9 mouse cellular contexts compared by ENCODE assay signal in genomic region chr11:55158785-55159359, GRCm38 (mm10). TPM values are rescaled to one million over a fixed set of nuclear protein-coding genes. Genes with fewer than 3 reads are reported as not detected.
DNase-seq lines count a peak whose midpoint lies in the region; ATAC-seq lines count a peak whose summit lies in the region.
"Had no signal": no experiment of that assay in that cellular context is flagged by ENCODE, and none has a peak within 500 bp of the region (broad histone marks: within the 10 kb centered on the region; RNA-seq: fewer than 3 reads in every experiment).

No protein-coding gene starts in this region.

- H3K27ac ChIP-seq in heart, embryonic 11.5 days (ENCODE audit: low read depth, low read length) = no peak overlapping the region
- no peak overlapping the region for H3K27ac ChIP-seq in forebrain, embryonic 14.5 days (ENCODE audit: low read depth, low read length)
- H3K27ac ChIP-seq in hindbrain, embryonic 16.5 days (ENCODE audit: low read depth, low read length) = no peak overlapping the region

- H3K9ac ChIP-seq in heart, embryonic 11.5 days (ENCODE audit: low read depth, low read length) = no peak overlapping the region
- no peak overlapping the region for H3K9ac ChIP-seq in forebrain, embryonic 14.5 days (ENCODE audit: low read length)
- H3K9ac ChIP-seq in hindbrain, embryonic 16.5 days (ENCODE audit: low read depth, low read length) = no peak overlapping the region

- no peak overlapping the region for H3K4me3 ChIP-seq in heart, embryonic 11.5 days (ENCODE audit: low read depth, low read length)
- H3K4me3 ChIP-seq in forebrain, embryonic 14.5 days (ENCODE audit: low read depth, low read length) = no peak overlapping the region
- H3K4me3 ChIP-seq in hindbrain, embryonic 16.5 days (ENCODE audit: low read length) = no peak overlapping the region

- peaks cover 5% of the 10 kb centered on the region; the same call in 1 of the 2 replicates for H3K4me1 ChIP-seq in heart, embryonic 11.5 days (ENCODE audit: control insufficient read depth, insufficient read depth, low read length)
- H3K4me1 ChIP-seq in forebrain, embryonic 14.5 days (ENCODE audit: control insufficient read depth, insufficient read depth, low read length) = no peaks in the 10 kb centered on the region
- H3K4me1 ChIP-seq in hindbrain, embryonic 16.5 days (ENCODE audit: control insufficient read depth, insufficient read depth, low read depth, low read length) = no peaks in the 10 kb centered on the region

- ATAC-seq in heart, embryonic 11.5 days (replicated peaks; ENCODE audit: insufficient number of reproducible peaks, low FRiP score, low TSS enrichment) = no peak
- no peak for ATAC-seq in forebrain, embryonic 14.5 days
- ATAC-seq in hindbrain, embryonic 16.5 days = 0 out of 2 replicates have a peak, but pooled peaks have one; percentile 48
- peak; percentile 67 for ATAC-seq in megakaryocyte-erythroid progenitor cell, adult 5-6 weeks (replicated peaks; ENCODE audit: low FRiP score, low TSS enrichment, poor library complexity, severe bottlenecking)

- H3K36me3 ChIP-seq in heart, embryonic 11.5 days (ENCODE audit: control insufficient read depth, insufficient read depth, low read length) = no peaks in the 10 kb centered on the region
- H3K36me3 ChIP-seq in forebrain, embryonic 14.5 days (ENCODE audit: control insufficient read depth, insufficient read depth, low read length) = no peaks in the 10 kb centered on the region
- H3K36me3 ChIP-seq in hindbrain, embryonic 16.5 days (ENCODE audit: control insufficient read depth, insufficient read depth, low read length) = no peaks in the 10 kb centered on the region

- no peak overlapping the region for H3K4me2 ChIP-seq in heart, embryonic 11.5 days
- H3K4me2 ChIP-seq in forebrain, embryonic 14.5 days (ENCODE audit: low read length) = no peak overlapping the region
- H3K4me2 ChIP-seq in hindbrain, embryonic 16.5 days (ENCODE audit: low read length) = no peak overlapping the region

- H3K9me3 ChIP-seq in heart, embryonic 11.5 days (replicated peaks; ENCODE audit: control insufficient read depth, low read length) = no peaks in the 10 kb centered on the region
- no peaks in the 10 kb centered on the region for H3K9me3 ChIP-seq in forebrain, embryonic 14.5 days (replicated peaks; ENCODE audit: control insufficient read depth, low read length)
- no peaks in the 10 kb centered on the region for H3K9me3 ChIP-seq in hindbrain, embryonic 16.5 days (ENCODE audit: control insufficient read depth, low read length)

- no peaks in the 10 kb centered on the region for H3K27me3 ChIP-seq in heart, embryonic 11.5 days (ENCODE audit: control insufficient read depth, insufficient read depth, low read length)
- no peaks in the 10 kb centered on the region for H3K27me3 ChIP-seq in forebrain, embryonic 14.5 days (replicated peaks; ENCODE audit: control insufficient read depth, insufficient read depth, low read length)
- H3K27me3 ChIP-seq in hindbrain, embryonic 16.5 days (replicated peaks; ENCODE audit: control insufficient read depth, insufficient read depth, low read length) = no peaks in the 10 kb centered on the region

- DNase-seq in heart, adult 18-20 months = peak; percentile 71 to 89
- DNase-seq in brain, adult 2 months (ENCODE audit: low read depth, low spot score) = peak; percentile 86
- DNase-seq in forebrain, embryonic 14.5 days (ENCODE audit: low spot score) = peak; percentile 74
- peak; percentile 71 to 76 for DNase-seq in layer of hippocampus, postnatal 36 days
- DNase-seq in spleen, postnatal 14 days (ENCODE audit: low spot score in 2 of 2) = peak; percentile 75 to 85

- 47% methylated on average over 13 of the region's 13 CpGs for WGBS in heart, embryonic 11.5 days (ENCODE audit: insufficient replicate concordance)
- WGBS in forebrain, embryonic 14.5 days = 56% methylated on average over 13 of the region's 13 CpGs
- 50% methylated on average over 13 of the region's 13 CpGs for WGBS in hindbrain, embryonic 16.5 days

RNA-seq across cellular contexts. Expression of gene Slc36a3, which starts 7.4 kb away (rescaled TPM):
- total RNA-seq in heart, adult 18-20 months (2021) = not detected
- polyA plus RNA-seq in heart, embryonic 11.5 days (2014; fragmentation: Nextera tagmentation; extraction: Ambion mirVana) = not detected in 2 replicates
- polyA plus RNA-seq in forebrain, embryonic 14.5 days (2014; fragmentation: Nextera tagmentation; extraction: Ambion mirVana) = not detected in 2 replicates
- not detected in 2 replicates for polyA plus RNA-seq in hindbrain, embryonic 16.5 days (2015; fragmentation: Nextera tagmentation; extraction: Ambion mirVana)
- total RNA-seq in layer of hippocampus, postnatal 36 days (2021) = not detected
- total RNA-seq in megakaryocyte-erythroid progenitor cell, adult 5-6 weeks (2014; fragmentation: Nextera tagmentation) = not detected in 2 replicates
- total RNA-seq in megakaryocyte-erythroid progenitor cell, adult 5-6 weeks (2017) = not detected in 2 replicates
- polyA plus RNA-seq: stomach, embryonic 14.5 days had no signal

RNA-seq across cellular contexts. Expression of gene Slc36a2, which starts 26.0 kb away (rescaled TPM):
- total RNA-seq in heart, adult 18-20 months (2021) = 10 to 100 TPM; 11.4 to 22.0 TPM
- polyA plus RNA-seq in heart, embryonic 11.5 days (2014; fragmentation: Nextera tagmentation; extraction: Ambion mirVana) = 3.5 TPM in 2 replicates
- polyA plus RNA-seq in forebrain, embryonic 14.5 days (2014; fragmentation: Nextera tagmentation; extraction: Ambion mirVana) = 0.15 and 0.27 TPM in 2 replicates
- polyA plus RNA-seq in hindbrain, embryonic 16.5 days (2015; fragmentation: Nextera tagmentation; extraction: Ambion mirVana) = 0.56 and 0.87 TPM in 2 replicates
- total RNA-seq in layer of hippocampus, postnatal 36 days (2021) = under 1 TPM in 1 of 2 experiments, not detected in 1; 0.15 TPM
- not detected in 2 replicates for total RNA-seq in megakaryocyte-erythroid progenitor cell, adult 5-6 weeks (2014; fragmentation: Nextera tagmentation)
- not detected in 2 replicates for total RNA-seq in megakaryocyte-erythroid progenitor cell, adult 5-6 weeks (2017)

RNA-seq across cellular contexts. Expression of gene Slc36a1, which starts 45.3 kb away (rescaled TPM):
- total RNA-seq in heart, adult 18-20 months (2021) = 10 to 100 TPM; 10.3 to 11.8 TPM
- polyA plus RNA-seq in heart, embryonic 11.5 days (2014; fragmentation: Nextera tagmentation; extraction: Ambion mirVana) = 0.59 and 2.0 TPM in 2 replicates
- polyA plus RNA-seq in forebrain, embryonic 14.5 days (2014; fragmentation: Nextera tagmentation; extraction: Ambion mirVana) = 1.8 and 3.2 TPM in 2 replicates
- 4.4 and 4.6 TPM in 2 replicates for polyA plus RNA-seq in hindbrain, embryonic 16.5 days (2015; fragmentation: Nextera tagmentation; extraction: Ambion mirVana)
- total RNA-seq in layer of hippocampus, postnatal 36 days (2021) = 10 to 100 TPM; 52.9 to 56.8 TPM
- 6.9 and 9.1 TPM in 2 replicates for total RNA-seq in megakaryocyte-erythroid progenitor cell, adult 5-6 weeks (2014; fragmentation: Nextera tagmentation)
- total RNA-seq in megakaryocyte-erythroid progenitor cell, adult 5-6 weeks (2017) = 3.0 and 8.3 TPM in 2 replicates

Comparison
In these comparisons a context has a peak if more than half of its experiments do, and no peak if none do; other contexts are left out.
1. ATAC-seq: peak in hindbrain, embryonic 16.5 days (single experiment) and megakaryocyte-erythroid progenitor cell, adult 5-6 weeks (single experiment); none in heart, embryonic 11.5 days (single experiment) and forebrain, embryonic 14.5 days (single experiment).
2. RNA of gene Slc36a2, which starts 26.0 kb away (total RNA-seq): 11.4 to 22.0 TPM in heart, adult 18-20 months; 0.15 TPM in layer of hippocampus, postnatal 36 days and not detected in megakaryocyte-erythroid progenitor cell, adult 5-6 weeks; every median in the first group is over 10 times any median in the second.
3. RNA of gene Slc36a1, which starts 45.3 kb away (total RNA-seq): 52.9 to 56.8 TPM in layer of hippocampus, postnatal 36 days; 10.3 to 11.8 TPM in heart, adult 18-20 months and 3.0 to 9.1 TPM in megakaryocyte-erythroid progenitor cell, adult 5-6 weeks; every median in the first group is over 4 times any median in the second.
4. Peak in every context shown above with its lines, with median percentiles within 50 percentile points of each other: DNase-seq.